Mouse (Mus musculus) MEL-GATA-1-ER (cell line): ENCODE results near the gene Btbd1.
"Not testable (repeated sequence)": the region's sequence is repeated elsewhere in the genome, so short reads cannot be mapped to it uniquely, and the experiment has no call there.

Experiments used
- DNase-seq: peaks from one replicate; pipeline ENCODE4 v3.0.0-alpha.2; 2012; ENCODE audit warnings: low read depth; ENCODE audit errors: extremely low read depth

The Btbd1 gene

DNA sequence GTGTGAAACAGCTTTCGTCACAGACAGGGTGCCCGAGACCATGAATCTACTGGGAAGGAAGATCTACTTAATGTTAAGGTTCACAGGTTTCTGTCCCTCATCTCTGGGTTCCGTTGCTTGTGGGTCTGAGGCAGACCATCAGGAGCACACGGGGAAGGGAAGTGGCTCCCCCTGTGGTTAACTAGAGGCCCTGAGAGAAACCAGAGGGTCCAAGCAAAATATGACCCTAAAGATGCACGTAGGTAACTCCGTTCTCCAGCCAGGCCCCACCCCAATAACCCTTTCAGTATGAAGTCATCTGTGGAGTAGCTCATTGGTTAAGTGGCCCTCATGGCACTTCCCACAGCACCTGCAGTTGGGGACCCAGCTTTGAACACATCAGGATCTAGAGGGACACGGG lies 20.4 kb upstream of the Btbd1 start:
- no peak for DNase-seq

DNA sequence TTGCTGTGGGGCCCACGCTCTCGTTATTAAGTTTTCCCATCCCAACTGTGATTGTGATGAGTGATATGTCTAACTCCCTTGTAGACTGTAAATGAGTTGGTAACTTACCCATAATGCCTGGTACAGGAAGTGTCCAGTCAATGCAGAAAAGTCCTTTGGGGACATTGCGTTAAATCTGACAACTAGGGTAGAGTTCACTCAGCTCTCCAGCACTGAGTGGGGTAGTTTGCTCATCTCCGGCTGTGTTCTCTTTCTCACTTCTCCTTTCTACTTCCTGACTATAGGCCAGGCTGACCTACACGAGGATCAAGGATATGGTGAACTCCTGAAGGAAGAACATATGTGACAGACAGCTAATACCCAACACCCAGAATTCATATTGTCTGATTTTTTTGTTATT lies 20.0 kb upstream of the Btbd1 start:
- DNase-seq: no peak

DNA sequence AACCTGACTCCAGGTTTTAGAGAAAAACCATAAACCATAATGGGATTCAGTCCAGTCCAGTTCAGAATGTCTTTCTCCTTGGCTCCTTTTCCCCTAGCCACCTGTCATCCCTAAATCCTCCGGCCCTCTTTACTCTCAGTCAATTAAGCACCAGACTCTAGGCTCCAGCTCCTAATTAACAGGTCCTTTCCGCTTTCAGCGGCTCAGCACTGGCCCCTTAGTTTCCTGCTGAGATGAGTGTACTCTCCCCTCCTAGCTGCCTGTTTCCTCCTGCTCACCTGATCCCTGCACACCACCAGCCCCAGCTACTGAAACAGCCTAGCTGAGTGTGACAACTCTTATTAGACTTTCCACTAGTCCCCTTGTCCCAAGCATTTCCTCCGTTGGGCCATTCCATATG lies 18.5 kb upstream of the Btbd1 start:
- DNase-seq: no peak

DNA sequence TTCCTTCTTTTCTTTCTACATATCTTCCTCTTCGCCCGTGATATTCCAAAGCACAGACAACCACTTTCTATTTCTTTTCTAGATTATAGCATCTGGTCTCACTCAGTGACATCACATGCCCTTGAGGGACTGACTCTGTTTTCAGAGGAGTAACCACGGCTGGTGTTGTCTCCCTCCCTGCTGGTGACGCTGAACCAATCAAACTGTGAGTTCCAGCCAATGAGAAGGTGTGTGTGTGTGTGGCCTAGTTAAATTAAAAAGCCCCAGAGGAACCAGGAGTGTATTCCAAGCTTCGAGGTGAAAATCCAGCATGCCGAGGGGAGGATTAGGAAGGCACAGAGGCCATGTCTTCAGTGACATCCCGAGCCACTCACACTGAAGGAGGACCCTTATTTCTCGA lies 17.8 kb upstream of the Btbd1 start:
- no peak for DNase-seq

DNA sequence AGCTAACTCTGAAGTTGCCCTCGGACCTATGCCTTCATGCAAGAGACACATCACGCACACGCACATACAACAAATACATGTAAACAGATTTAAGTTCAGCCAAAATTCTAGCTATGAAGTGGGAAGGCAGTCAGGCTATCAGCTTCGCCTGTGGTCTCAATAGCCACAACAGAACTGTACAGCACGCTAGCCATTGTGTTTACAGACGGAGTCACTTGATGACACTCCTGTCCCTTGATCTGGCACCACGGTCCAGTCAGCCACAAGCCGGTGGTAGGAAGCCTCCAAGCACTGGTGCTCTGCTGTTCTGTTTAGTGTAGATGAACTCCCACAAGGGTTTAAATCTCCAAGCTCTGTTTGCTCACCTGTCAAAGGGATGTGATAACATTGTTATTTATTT lies 16.8 kb upstream of the Btbd1 start:
- DNase-seq: no peak

DNA sequence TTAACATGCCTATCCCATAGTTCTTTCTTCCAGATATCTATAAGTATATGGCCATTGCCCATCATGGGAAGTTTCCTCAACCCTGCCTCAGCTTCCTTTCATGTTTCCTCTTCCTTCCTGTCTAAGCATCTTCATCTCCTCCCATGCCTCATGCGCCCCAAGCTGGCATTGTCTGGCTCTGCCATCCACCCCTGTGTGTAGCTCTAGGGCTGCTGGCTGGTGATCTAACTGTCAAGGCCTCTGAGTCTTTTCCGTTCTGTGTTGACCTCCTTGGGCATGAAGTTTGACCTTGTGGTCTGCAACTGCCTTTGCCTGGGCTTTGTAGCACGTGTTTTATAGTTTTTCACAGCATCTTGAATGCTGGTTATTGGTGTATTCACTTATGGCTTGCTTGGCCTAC lies 16.1 kb upstream of the Btbd1 start:
- no peak for DNase-seq

DNA sequence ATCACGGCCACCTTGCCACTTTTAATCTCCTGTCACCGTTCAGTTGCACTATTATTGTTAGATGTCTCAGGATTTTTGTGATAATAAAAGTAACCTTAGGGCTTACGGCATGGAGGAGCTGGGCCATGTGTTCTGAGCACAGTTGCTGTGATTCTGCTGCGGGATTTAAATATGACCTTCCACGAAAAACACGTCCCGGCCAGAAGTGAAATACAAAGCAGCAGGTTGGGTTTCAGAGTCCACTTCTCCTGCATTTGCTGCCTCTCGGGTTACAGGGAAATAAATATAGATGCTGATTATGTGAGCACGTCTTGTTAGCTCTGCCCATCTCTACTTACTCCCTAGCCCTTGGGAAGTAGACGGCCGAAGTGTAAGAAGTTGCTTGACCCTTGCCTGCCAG lies 15.6 kb upstream of the Btbd1 start:
- no peak for DNase-seq

DNA sequence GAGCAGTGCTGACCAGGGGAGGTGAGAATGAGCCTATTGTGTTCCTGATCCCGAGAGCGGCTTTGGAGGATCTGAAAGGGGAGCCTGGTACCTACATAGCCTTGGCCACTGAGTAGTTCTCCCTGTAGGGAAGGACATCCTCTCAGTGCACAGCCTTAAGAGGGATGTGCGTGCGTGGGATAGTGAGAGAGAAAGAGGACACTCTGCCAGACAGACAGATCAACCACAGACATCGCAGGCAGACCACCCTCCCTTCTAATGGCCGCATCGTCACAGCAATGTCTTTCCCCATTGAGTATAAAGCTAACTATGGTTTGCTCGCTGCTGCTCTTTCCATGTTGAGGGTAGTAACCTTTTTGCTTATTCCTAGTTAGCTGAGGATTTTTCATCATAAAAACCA lies 14.7 kb upstream of the Btbd1 start:
- DNase-seq: no peak

DNA sequence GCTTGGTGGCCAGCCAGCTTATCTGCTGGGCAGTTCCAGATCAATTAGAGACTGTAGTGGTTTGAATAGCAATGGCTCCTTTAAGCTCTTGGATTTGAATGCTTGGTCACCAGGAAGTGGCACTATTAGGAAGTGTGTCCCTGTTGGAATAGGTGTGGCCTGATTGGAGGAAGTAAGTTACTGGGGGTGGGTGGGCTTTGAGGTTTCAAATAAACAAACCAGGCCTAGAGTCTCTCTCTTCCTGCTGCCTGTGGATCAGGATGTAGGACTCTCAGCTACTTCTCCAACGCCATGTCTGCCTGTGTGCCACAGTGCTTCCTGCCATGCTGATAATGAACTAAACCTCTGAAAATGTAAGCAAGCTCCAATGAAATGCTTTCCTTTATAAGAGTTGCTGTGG lies 13.8 kb upstream of the Btbd1 start:
- no peak for DNase-seq

DNA sequence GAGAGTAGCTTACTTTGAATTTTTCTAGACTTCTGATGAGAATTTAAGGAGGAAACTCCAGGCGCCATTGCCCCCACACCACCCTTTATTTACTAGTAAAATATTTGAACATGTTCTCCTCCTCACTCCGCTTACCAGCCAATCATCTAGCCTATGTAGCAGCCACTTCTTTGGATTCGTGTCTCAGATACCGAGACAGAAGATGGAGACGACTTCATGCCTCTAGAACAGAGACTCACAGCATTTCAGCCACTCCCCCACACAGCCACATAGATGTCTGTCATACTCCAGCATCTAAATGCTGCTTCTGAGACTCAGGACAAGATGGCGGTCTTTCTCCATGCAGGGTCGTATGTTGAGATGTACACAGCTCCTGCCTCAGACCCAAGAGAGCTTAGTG lies 12.9 kb upstream of the Btbd1 start:
- DNase-seq: no peak

DNA sequence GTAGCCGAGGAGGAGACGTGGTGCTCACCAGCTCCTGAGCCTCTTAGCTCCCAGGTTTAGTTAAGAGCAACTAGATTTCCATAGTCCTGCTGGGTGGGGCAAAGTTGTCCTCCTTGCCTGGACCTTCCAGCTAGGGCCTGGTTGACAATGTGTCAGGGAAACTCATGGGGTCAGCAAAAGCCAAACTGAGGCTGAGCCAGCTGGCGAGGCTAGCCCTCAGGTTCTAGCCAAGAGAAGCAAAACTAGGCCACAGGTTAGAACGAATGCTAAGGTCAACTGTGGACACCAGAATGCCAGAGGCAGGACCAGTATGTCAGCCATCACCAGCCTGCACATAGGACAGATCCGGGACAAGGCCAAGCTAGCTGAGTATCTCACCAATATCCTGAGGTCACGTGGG lies 12.2 kb upstream of the Btbd1 start:
- DNase-seq: no peak

DNA sequence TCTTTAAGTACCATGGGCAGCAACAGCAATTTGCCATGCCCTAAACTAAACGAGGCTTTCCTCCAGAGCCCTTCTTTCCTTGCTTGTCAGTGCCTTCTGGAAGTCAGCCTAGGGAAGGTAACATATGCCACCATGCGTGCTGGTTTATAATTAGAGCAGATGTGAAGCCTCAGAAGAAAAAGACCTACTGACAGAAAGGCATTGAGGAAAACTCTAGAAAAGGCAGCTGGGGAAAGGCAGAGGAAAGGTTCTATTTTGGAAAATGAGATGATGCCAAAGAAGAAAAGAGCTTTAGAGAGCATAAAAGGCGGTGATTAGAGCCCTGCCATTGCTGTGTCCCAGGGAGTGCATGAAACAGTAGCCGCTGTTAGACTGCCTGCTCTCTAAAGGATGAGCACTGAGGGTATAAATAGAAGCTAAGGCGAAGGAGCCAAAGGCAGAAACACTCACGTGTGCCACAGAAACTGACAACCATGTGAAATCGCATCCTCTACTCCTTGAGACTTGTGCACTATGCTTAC lies 11.5 kb upstream of the Btbd1 start:
- DNase-seq: no peak

DNA sequence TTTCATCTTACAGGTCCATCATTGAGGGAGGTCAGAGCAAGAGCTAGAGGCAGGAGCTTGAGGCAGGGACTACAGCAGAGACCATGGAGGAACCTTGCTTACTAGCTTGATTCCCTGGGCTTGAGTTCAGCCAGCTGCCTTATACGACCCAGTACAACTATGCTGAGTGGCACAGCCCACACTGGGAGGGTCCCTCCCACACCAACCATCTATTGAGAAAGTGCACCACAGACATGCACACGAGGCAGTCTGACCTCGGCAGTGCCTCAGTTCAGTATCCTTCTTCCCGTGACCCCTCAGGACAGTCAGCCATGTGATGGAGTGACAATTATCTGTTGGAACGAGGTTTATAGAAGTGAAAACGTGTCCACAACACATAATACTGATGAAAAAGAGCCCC lies 10.5 kb upstream of the Btbd1 start:
- DNase-seq: no peak

DNA sequence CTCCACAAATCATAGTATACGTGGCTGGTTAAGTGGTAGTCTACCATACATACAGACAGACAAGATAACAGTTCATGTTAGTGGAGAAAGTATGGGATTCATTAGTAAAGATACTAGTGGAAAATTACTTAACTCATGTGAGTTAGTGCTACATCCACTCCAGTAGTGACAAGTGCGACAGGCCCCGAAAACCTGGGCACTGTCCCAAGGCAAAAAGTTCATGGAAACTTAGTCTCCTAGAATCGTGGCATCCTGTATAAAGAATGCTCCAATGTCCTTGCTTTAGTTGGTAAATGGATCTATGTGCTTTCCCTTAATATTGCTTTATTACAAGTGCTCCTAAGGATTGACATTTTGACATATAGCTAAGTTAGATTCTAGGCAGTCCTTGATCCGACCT lies 8.5 kb upstream of the Btbd1 start:
- not testable (repeated sequence) for DNase-seq

DNA sequence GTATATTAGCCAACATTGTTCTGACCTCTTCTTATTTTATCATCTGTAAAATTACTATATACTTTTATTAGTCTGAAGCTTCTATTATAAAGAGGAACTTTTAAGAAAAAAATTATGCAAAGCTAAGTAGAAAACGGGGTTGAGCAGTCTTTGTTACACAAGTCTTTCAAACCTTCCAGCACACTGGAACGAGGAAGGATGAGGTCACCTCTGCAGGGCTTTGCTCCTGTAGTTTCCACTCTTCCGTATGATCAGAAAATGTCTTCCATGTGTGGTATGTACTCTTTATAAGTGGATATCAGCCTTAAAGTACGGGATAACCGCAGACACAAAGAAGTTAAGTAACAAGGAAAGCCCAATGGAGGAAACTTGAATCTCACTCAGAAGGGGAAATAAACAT lies 6.2 kb upstream of the Btbd1 start:
- no peak for DNase-seq

DNA sequence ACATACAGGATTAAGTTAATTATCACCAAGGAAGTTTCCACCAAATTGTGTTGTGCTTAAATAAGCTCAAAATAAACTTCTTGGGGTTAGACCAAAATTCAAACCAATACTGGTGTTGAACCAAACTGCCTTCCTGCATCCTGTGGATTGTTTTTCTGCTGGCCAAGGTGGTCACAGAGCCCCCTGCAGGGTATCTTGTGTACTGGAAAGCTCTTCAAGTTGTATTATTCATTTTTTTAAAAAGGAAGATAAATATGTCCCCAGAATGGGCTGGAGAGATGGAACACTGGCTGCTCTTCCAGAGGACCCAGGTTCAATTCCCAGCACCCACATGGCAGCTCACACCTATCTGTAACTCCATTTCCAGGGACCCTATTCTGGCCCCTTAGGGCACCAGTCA lies 5.6 kb upstream of the Btbd1 start:
- DNase-seq: no peak

DNA sequence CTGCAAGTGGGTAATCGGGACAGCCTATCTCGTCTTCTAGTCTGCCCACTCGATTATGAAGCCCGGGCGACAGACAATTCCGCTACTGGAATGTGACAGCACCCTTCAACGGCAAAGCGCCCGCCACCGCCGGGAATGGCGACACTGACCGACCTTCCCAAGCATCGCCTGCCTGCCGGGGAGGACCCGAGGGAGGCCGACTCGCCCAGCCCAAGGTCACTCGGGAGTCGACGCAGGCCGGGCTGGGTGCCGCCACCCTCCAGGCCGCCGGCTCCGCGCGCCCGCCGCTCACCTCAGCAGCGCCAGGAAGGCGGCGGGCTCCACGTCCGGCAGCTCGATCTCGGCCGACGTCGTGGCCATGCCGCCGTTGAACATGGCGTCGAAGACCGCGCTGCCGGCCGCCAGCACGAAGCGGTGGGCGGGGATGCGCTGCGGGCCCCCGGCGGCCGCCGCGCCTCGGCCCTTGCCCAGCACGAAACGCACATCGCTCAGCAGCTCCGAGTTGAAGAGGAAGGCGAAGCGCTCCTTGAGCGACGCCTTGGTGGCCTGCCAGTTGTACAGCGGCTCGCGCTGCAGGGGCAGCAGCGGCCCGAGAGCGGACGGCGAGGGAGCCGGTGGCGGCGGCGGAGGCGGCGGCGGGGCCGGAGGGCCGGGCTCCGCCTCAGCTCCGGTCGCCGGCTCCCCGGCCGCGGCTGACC lies 401 bp downstream of the Btbd1 start:
- no peak for DNase-seq

DNA sequence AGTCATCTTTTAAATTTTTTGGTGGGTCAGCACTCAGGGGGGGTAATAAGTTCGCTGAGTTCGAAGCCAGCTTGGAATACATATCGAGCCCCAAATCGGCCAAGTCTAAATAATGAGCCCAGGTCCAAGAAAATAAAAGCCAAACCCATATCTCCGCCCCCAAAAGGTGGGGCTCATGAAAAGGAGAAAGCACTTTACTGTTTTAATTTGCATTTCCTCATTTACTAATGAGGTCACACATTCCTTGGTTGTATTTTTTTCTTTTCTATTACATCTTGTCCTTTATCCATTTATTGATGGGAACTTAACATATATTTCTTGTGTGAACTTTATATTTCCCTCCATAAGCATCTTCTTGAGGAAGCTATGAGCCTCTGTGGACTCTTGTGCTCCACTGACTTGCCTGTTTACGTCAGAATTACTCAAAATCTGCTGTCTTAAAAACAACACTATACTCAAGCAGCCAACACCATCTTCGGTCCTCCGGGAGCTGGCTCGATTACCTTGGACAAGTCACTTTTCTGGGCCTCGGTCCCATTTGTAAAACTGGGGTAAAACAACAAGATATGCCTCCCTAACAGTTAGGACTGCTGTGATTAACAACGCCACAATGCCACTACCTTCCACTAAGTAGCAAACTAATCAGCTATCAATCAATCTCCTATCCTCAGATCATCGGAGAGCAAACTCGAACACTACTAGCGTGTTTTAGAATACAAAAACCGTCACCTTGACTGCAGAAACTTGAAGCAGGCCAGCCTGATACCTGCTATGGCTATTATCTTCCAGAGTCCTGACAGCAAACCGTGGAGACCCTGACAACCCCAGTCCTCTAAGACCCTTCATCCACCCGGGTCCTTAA lies 1.2 kb downstream of the Btbd1 start:
- DNase-seq: no peak

DNA sequence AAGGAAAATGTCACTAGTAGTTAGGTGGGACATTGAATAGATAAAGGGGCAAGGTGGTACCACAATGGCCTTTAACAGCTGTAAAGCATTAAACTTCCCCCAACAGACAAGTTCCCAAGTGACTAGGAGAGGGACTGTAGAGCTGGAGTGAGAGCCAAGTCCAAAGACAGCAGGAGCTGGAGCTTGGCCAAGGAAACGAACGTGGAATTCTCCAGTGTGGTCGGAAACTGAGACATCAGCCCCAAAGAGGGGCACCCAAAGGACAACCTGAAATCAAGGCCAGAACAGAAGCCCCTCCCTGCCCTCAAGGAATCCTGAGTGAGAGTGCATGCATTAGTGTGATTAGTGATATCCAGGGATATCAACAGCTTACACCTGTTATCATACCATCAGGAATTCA lies 3.9 kb downstream of the Btbd1 start:
- no peak for DNase-seq

DNA sequence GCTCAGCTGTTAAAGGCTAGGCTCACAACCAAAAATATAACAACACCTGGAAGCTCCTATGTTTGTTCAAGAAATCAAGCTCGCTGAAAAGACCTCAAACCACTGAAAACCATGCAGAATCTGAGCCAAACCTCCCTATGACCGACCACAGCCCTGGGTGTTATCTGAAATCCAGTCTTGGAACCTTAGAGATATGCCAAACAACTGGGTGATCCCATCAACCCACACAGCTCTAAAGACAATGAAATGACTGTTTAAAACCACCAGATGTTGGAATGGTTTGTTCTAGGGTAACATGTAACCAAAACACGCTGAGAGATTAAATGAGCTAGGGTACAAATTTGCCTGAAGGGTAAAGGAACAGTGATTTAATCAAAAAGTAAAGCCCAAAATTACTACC lies 4.3 kb downstream of the Btbd1 start:
- DNase-seq: no peak

DNA sequence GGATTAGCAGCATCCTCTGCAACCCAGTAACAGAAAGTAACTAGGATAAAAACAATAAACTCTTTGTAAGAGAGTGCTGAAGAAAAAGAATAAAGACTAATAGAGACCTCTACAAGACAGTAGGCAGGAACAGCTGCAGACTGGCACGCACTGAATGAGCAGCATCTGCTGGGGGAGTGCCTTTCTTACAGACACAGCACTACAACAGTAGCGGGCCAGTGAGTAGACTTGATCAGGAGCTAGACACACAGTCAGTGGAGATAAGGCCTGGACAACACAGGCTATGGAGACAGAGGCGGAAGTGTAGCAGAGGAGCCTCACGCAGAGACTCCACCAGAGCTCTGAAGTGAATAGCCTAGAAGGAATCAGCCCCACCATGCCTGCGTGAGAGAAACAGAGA lies 23.2 kb downstream of the Btbd1 start:
- no peak for DNase-seq

DNA sequence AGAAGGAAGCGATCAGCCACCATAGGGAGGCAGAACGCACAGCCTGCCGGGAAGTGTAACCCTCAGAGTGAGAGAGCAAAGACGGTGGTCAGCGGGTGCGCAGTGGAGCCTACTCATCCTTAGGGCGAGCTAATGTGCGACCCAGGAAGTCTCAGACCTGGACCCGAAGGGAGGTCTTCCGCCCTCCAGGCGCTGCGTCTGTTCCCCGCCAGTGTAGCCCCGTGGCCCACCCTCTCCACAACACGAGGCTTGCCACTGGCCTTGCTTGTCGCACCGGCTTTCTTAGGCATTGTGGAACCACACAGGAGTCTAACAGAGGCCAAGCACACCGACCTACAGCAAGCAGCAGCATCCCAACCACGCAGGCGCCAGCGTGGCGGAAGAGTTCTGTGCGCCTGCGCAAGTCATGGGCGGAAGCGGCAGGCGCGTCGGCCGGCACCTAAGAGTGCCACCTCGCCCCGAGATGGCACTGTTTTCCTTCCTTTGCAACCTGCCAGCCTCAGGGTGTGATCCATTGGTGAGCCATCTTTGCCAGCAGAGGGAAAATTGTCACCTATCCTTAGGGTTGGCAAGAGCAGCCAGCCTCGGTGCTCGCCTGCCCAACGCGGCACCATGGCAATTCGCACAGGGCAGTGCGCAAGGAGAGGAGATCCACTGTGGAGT lies 40.0 kb downstream of the Btbd1 start, which contains the start of gene 3110040N11Rik:
TSS of gene 3110040N11Rik (minus strand) at position 384 of the 663 bp plus-strand sequence.
- DNase-seq: peak; percentile 76
